Mouse (Mus musculus): ENCODE data around the gene Gm5089.

DNA sequence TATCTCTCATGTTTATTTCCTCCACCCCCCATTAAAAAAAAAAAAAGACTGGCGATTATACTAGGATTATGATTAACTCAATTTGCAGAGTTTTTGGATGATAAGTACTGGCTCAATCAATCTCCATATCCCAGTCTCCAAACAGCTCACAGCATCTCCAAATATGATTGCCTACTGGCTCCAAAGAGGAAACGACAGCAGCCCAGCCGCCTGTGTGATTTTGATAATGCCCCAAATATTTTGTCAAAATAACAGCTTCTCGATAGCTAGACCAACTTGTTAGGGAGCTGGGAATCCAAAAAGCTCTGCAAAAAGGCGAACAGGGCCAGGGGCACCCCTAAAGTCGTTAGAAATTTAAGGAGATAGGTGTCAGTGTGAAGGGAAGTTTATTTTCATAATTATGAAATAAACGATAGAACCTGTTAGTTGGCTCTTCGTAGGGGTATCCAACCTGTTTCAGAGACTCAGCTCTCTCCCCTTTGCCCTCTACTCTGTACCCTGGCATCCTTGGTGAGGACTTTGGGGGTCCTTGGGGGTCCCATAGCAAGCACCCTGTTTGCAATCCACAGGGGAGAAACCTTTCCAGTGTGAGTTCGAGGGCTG is 27.2 kb upstream of the Gm5089 start:
- no peak for TF ChIP-seq CTCF (IDR thresholded peaks at IDR 0.05; ENCODE audit: borderline replicate concordance, extremely low read depth, insufficient read depth, insufficient read length)
- no peak for TF ChIP-seq POLR2A (IDR thresholded peaks at IDR 0.05; ENCODE audit: borderline replicate concordance, extremely low read depth, insufficient read depth, insufficient read length, poor library complexity, severe bottlenecking)
